Mouse (Mus musculus): Measurements from ENCODE around the gene Pik3ap1. TPM values are rescaled to one million over a fixed set of nuclear protein-coding genes. Genes with fewer than 3 reads are reported as not detected.

Pik3ap1 gene
- polyA plus RNA-seq, 1 experiment from 2014 or later: 2.0 TPM

GRCm38 (mm10) chr19:41288568-41288967, 96.3 kb downstream of the Pik3ap1 start:
- H3K27me3 ChIP-seq (ENCODE audit: control insufficient read depth, insufficient read depth, low read length): no peaks in the 10 kb centered on the region
- H3K36me3 ChIP-seq (ENCODE audit: control insufficient read depth, insufficient read depth, low read length): no peaks in the 10 kb centered on the region
- H3K9ac ChIP-seq (ENCODE audit: low read length): no peak overlapping the region
- no peak overlapping the region for H3K27ac ChIP-seq (ENCODE audit: low read depth, low read length)
- no peak overlapping the region for H3K4me2 ChIP-seq (ENCODE audit: low read depth)
- no peak overlapping the region for H3K4me3 ChIP-seq (ENCODE audit: low read depth, low read length)
- WGBS: 67% methylated on average over 6 of the region's 6 CpGs
- DNase-seq (ENCODE audit: low spot score) (no peak), ATAC-seq (ENCODE audit: insufficient read depth, low FRiP score, low TSS enrichment) (no peak)
- no peaks in the 10 kb centered on the region for H3K9me3 ChIP-seq (ENCODE audit: control insufficient read depth, low read length)
- no peaks in the 10 kb centered on the region for H3K4me1 ChIP-seq (ENCODE audit: control insufficient read depth, insufficient read depth, low read length)

DNA sequence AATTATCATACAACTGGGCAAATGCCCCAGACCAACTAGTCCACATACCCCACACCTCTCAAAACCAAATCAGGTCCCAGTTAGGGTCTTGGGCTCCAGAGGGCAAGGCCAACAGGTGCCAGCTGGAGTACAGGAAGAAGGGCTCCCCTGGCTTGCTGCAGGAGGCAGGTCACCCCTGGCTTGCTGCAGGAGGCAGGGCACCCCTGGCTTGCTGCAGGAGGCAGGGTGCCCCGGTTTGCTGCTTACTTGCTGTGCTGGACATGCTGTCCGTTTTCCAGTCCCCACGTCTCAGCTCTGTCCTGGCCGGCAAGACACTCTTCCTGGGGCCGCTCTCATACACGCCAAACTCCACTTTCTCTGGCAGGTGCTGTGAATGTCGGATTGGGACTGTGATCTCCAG, 97.7 kb downstream of the Pik3ap1 start:
- Histone ChIP-seq H3K36me3 (ENCODE audit: control insufficient read depth, insufficient read depth, low read length) (no peaks in the 10 kb centered on the region), H3K9ac (ENCODE audit: low read length) (no peak overlapping the region), H3K4me3 (ENCODE audit: low read depth, low read length) (no peak overlapping the region), H3K4me1 (ENCODE audit: control insufficient read depth, insufficient read depth, low read length) (no peaks in the 10 kb centered on the region), H3K27me3 (ENCODE audit: control insufficient read depth, insufficient read depth, low read length) (no peaks in the 10 kb centered on the region), H3K27ac (ENCODE audit: low read depth, low read length) (no peak overlapping the region), H3K4me2 (ENCODE audit: low read depth) (no peak overlapping the region), H3K9me3 (ENCODE audit: control insufficient read depth, low read length) (no peaks in the 10 kb centered on the region)
- 83% methylated on average over 7 of the region's 7 CpGs for WGBS
- ATAC-seq (ENCODE audit: insufficient read depth, low FRiP score, low TSS enrichment) (no peak), DNase-seq (ENCODE audit: low spot score) (no peak)

- H3K27me3 ChIP-seq (ENCODE audit: control insufficient read depth, insufficient read depth, low read length): no peaks in the 10 kb centered on the region
- no peak overlapping the region for H3K4me3 ChIP-seq (ENCODE audit: low read depth, low read length)
- no peaks in the 10 kb centered on the region for H3K36me3 ChIP-seq (ENCODE audit: control insufficient read depth, insufficient read depth, low read length)
- WGBS: 48% methylated on average over 6 of the region's 6 CpGs
- no peak overlapping the region for H3K4me2 ChIP-seq (ENCODE audit: low read depth)
- no peak overlapping the region for H3K9ac ChIP-seq (ENCODE audit: low read length)
- DNase-seq (ENCODE audit: low spot score) (no peak), ATAC-seq (ENCODE audit: insufficient read depth, low FRiP score, low TSS enrichment) (no peak)
- H3K4me1 ChIP-seq (ENCODE audit: control insufficient read depth, insufficient read depth, low read length): no peaks in the 10 kb centered on the region
- no peaks in the 10 kb centered on the region for H3K9me3 ChIP-seq (ENCODE audit: control insufficient read depth, low read length)
- no peak overlapping the region for H3K27ac ChIP-seq (ENCODE audit: low read depth, low read length)
Observed at GRCm38 (mm10) chr19:41284515-41284914, 100.4 kb downstream of the Pik3ap1 start.

GRCm38 (mm10) chr19:41282718-41283117, 102.2 kb downstream of the Pik3ap1 start:
- Histone ChIP-seq H3K27me3 (ENCODE audit: control insufficient read depth, insufficient read depth, low read length) (no peaks in the 10 kb centered on the region), H3K27ac (ENCODE audit: low read depth, low read length) (no peak overlapping the region), H3K4me3 (ENCODE audit: low read depth, low read length) (no peak overlapping the region), H3K9ac (ENCODE audit: low read length) (no peak overlapping the region), H3K4me2 (ENCODE audit: low read depth) (no peak overlapping the region), H3K36me3 (ENCODE audit: control insufficient read depth, insufficient read depth, low read length) (no peaks in the 10 kb centered on the region), H3K4me1 (ENCODE audit: control insufficient read depth, insufficient read depth, low read length) (no peaks in the 10 kb centered on the region), H3K9me3 (ENCODE audit: control insufficient read depth, low read length) (no peaks in the 10 kb centered on the region)
- ATAC-seq (ENCODE audit: insufficient read depth, low FRiP score, low TSS enrichment) (no peak), DNase-seq (ENCODE audit: low spot score) (no peak)
- 87% methylated on average over 5 of the region's 5 CpGs for WGBS

- WGBS: 88% methylated on average over 4 of the region's 4 CpGs
- Histone ChIP-seq H3K36me3 (ENCODE audit: control insufficient read depth, insufficient read depth, low read length) (no peaks in the 10 kb centered on the region), H3K9me3 (ENCODE audit: control insufficient read depth, low read length) (no peaks in the 10 kb centered on the region), H3K4me1 (ENCODE audit: control insufficient read depth, insufficient read depth, low read length) (no peaks in the 10 kb centered on the region), H3K27me3 (ENCODE audit: control insufficient read depth, insufficient read depth, low read length) (no peaks in the 10 kb centered on the region), H3K27ac (ENCODE audit: low read depth, low read length) (no peak overlapping the region), H3K4me3 (ENCODE audit: low read depth, low read length) (no peak overlapping the region), H3K9ac (ENCODE audit: low read length) (no peak overlapping the region), H3K4me2 (ENCODE audit: low read depth) (no peak overlapping the region)
- ATAC-seq (ENCODE audit: insufficient read depth, low FRiP score, low TSS enrichment): no peak
- DNase-seq (ENCODE audit: low spot score): no peak
Observed at GRCm38 (mm10) chr19:41282216-41282615, 102.7 kb downstream of the Pik3ap1 start.

DNA sequence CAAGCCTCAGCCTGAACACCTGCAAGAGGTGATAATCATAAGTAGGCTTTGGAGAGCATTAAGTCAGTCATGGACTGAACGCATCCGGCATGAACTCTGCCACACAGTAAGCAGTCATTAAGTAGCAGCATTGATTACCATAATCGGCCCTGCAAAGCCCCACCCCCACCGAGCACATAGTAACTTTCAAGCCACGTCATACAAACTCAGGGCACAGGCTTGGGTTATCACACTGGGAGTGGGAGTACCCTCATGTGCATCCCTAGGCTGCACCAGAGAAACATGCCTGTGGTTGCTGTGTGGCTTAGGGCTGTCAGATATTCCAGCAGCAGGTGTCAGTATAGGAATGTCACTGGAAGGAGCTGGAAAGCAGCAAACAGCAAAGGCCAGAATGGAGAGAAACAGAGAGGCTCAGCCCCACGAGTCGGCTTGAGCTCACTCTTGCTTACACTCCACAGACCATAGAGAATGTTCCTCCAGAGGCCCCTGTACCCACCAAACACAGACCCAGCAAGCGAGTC, 105.1 kb downstream of the Pik3ap1 start:
- no peaks in the 10 kb centered on the region for H3K36me3 ChIP-seq (ENCODE audit: control insufficient read depth, insufficient read depth, low read length)
- no peaks in the 10 kb centered on the region for H3K4me1 ChIP-seq (ENCODE audit: control insufficient read depth, insufficient read depth, low read length)
- H3K4me2 ChIP-seq (ENCODE audit: low read depth): no peak overlapping the region
- WGBS: 78% methylated on average over 8 of the region's 8 CpGs
- no peaks in the 10 kb centered on the region for H3K27me3 ChIP-seq (ENCODE audit: control insufficient read depth, insufficient read depth, low read length)
- no peaks in the 10 kb centered on the region for H3K9me3 ChIP-seq (ENCODE audit: control insufficient read depth, low read length)
- no peak overlapping the region for H3K27ac ChIP-seq (ENCODE audit: low read depth, low read length)
- peak overlapping the region; percentile 5; the same call in 1 of the 2 replicates for H3K9ac ChIP-seq (ENCODE audit: low read length)
- no peak for ATAC-seq (ENCODE audit: insufficient read depth, low FRiP score, low TSS enrichment)
- no peak for DNase-seq (ENCODE audit: low spot score)
- H3K4me3 ChIP-seq (ENCODE audit: low read depth, low read length): no peak overlapping the region

- H3K27me3 ChIP-seq (ENCODE audit: control insufficient read depth, insufficient read depth, low read length): no peaks in the 10 kb centered on the region
- WGBS: 91% methylated on average over 7 of the region's 7 CpGs
Observed at GRCm38 (mm10) chr19:41278606-41279005, 106.3 kb downstream of the Pik3ap1 start.

DNA sequence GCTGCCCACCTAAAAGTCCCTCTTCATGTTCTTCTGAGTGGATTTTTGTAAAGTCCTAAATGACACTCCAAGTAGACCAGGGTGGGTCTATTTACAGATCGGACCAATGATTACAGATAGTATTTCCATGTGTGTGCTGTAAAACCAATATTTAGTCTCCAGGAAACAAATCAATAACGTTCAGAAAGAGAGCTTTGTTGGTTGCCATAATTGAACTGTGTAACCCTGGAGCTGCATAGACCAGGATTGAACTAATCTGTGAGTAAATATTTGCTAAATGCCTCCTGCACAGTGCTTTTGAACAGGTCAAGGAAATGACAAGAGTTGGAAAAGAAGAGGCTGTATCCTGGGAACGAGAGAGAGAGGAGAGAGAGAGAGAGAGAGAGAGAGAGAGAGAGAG, 109.3 kb downstream of the Pik3ap1 start:
- no peaks in the 10 kb centered on the region for H3K27me3 ChIP-seq (ENCODE audit: control insufficient read depth, insufficient read depth, low read length)
- H3K27ac ChIP-seq (ENCODE audit: low read depth, low read length): no peak overlapping the region
- no peaks in the 10 kb centered on the region for H3K36me3 ChIP-seq (ENCODE audit: control insufficient read depth, insufficient read depth, low read length)
- no peak overlapping the region for H3K4me3 ChIP-seq (ENCODE audit: low read depth, low read length)
- H3K9ac ChIP-seq (ENCODE audit: low read length): no peak overlapping the region
- DNase-seq (ENCODE audit: low spot score) (no peak), ATAC-seq (ENCODE audit: insufficient read depth, low FRiP score, low TSS enrichment) (no peak)
- H3K9me3 ChIP-seq (ENCODE audit: control insufficient read depth, low read length): no peaks in the 10 kb centered on the region
- 72% methylated on average over 3 of the region's 3 CpGs for WGBS
- no peak overlapping the region for H3K4me2 ChIP-seq (ENCODE audit: low read depth)
- no peaks in the 10 kb centered on the region for H3K4me1 ChIP-seq (ENCODE audit: control insufficient read depth, insufficient read depth, low read length)

More at GRCm38 (mm10) chr19:41278606-41279005, 106.3 kb downstream of the Pik3ap1 start:
- ATAC-seq (ENCODE audit: insufficient read depth, low FRiP score, low TSS enrichment) (no peak), DNase-seq (ENCODE audit: low spot score) (no peak)
- no peaks in the 10 kb centered on the region for H3K4me1 ChIP-seq (ENCODE audit: control insufficient read depth, insufficient read depth, low read length)
- no peaks in the 10 kb centered on the region for H3K9me3 ChIP-seq (ENCODE audit: control insufficient read depth, low read length)
- H3K4me3 ChIP-seq (ENCODE audit: low read depth, low read length): no peak overlapping the region
- no peak overlapping the region for H3K9ac ChIP-seq (ENCODE audit: low read length)
- no peak overlapping the region for H3K4me2 ChIP-seq (ENCODE audit: low read depth)
- H3K27ac ChIP-seq (ENCODE audit: low read depth, low read length): no peak overlapping the region
- no peaks in the 10 kb centered on the region for H3K36me3 ChIP-seq (ENCODE audit: control insufficient read depth, insufficient read depth, low read length)

GRCm38 (mm10) chr19:41270906-41271305, 114.0 kb downstream of the Pik3ap1 start:
- ATAC-seq (ENCODE audit: insufficient read depth, low FRiP score, low TSS enrichment) (no peak), DNase-seq (ENCODE audit: low spot score) (no peak)
- Histone ChIP-seq H3K4me2 (ENCODE audit: low read depth) (no peak overlapping the region), H3K36me3 (ENCODE audit: control insufficient read depth, insufficient read depth, low read length) (no peaks in the 10 kb centered on the region), H3K4me3 (ENCODE audit: low read depth, low read length) (no peak overlapping the region), H3K9me3 (ENCODE audit: control insufficient read depth, low read length) (no peaks in the 10 kb centered on the region), H3K4me1 (ENCODE audit: control insufficient read depth, insufficient read depth, low read length) (no peaks in the 10 kb centered on the region), H3K9ac (ENCODE audit: low read length) (no peak overlapping the region), H3K27me3 (ENCODE audit: control insufficient read depth, insufficient read depth, low read length) (no peaks in the 10 kb centered on the region), H3K27ac (ENCODE audit: low read depth, low read length) (no peak overlapping the region)
- WGBS: 76% methylated on average over 7 of the region's 7 CpGs
